Mouse (Mus musculus): ENCODE measurements around the gene Unc50. TPM values are rescaled to one million over a fixed set of nuclear protein-coding genes. Genes with fewer than 3 reads are reported as not detected.

Unc50 gene
- polyA plus RNA-seq, 1 experiment from 2014 or later, result 127 TPM

DNA sequence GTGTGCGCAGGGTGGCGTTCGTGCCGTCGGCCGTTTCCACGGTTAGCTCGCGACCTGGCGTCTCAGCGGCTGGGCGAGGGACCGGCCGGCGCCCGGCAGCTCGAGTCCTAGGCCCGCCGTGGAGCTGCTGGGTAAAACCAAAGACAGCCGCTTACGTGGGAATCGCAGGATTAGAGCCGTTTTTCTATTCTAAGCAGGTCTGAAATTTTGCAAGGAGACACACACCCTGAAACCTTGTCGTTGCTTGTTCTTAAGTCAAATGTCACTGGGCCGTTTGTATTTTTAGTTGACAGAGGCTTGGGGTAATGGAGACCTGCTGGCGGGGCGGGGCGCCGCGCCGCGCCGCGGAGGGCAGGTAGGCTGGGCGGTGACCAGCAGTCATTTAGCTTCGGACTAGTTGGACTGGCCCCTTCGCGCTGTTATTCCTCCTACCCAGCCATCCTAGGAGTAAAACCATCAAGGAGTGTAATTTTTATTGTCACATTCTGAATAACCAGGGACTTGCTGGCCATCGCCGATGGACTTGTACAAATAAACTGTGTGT is 430 bp downstream of the Unc50 start:
- Histone ChIP-seq H3K36me3 (ENCODE audit: control insufficient read depth, insufficient read depth, low read length) (peaks cover 25% of the 10 kb centered on the region), H3K9ac (ENCODE audit: low read depth, low read length) (peak overlapping the region; percentile 96), H3K4me3 (ENCODE audit: low read length) (peak overlapping the region; percentile 98), H3K9me3 (ENCODE audit: control insufficient read depth, low read length) (no peaks in the 10 kb centered on the region), H3K27me3 (replicated peaks; ENCODE audit: control insufficient read depth, insufficient read depth, low read length) (no peaks in the 10 kb centered on the region), H3K4me2 (ENCODE audit: low read length) (peak overlapping the region; percentile 96), H3K4me1 (ENCODE audit: control insufficient read depth, insufficient read depth, low read depth, low read length) (peaks cover 33% of the 10 kb centered on the region), H3K27ac (ENCODE audit: low read depth, low read length) (peak overlapping the region; percentile 75)
- 2% methylated on average over 39 of the region's 40 CpGs for WGBS
- peak; percentile 78 for ATAC-seq

- peaks cover 42% of the 10 kb centered on the region for H3K36me3 ChIP-seq (ENCODE audit: control insufficient read depth, insufficient read depth, low read length)
- no peak for ATAC-seq
- no peak overlapping the region for H3K4me3 ChIP-seq (ENCODE audit: low read length)
- H3K27me3 ChIP-seq (replicated peaks; ENCODE audit: control insufficient read depth, insufficient read depth, low read length), result no peaks in the 10 kb centered on the region
- peaks cover 16% of the 10 kb centered on the region for H3K4me1 ChIP-seq (ENCODE audit: control insufficient read depth, insufficient read depth, low read depth, low read length)
- H3K4me2 ChIP-seq (ENCODE audit: low read length), result no peak overlapping the region
- H3K27ac ChIP-seq (ENCODE audit: low read depth, low read length), result no peak overlapping the region
- WGBS, result 92% methylated on average over 3 of the region's 3 CpGs
- no peak overlapping the region for H3K9ac ChIP-seq (ENCODE audit: low read depth, low read length)
- H3K9me3 ChIP-seq (ENCODE audit: control insufficient read depth, low read length), result no peaks in the 10 kb centered on the region
These were observed 6.5 kb downstream of the Unc50 start for GRCm38 (mm10) chr1:37436419-37436818.

GRCm38 (mm10) chr1:37442848-37443835 is 13.2 kb downstream of the Unc50 start:
- no peak overlapping the region for H3K27ac ChIP-seq (ENCODE audit: low read depth, low read length)
- 93% methylated on average over 16 of the region's 16 CpGs for WGBS
- no peak overlapping the region for H3K9ac ChIP-seq (ENCODE audit: low read depth, low read length)
- no peaks in the 10 kb centered on the region for H3K9me3 ChIP-seq (ENCODE audit: control insufficient read depth, low read length)
- peaks cover 13% of the 10 kb centered on the region; the same call in 1 of the 2 replicates for H3K36me3 ChIP-seq (ENCODE audit: control insufficient read depth, insufficient read depth, low read length)
- H3K4me3 ChIP-seq (ENCODE audit: low read length), result no peak overlapping the region
- no peaks in the 10 kb centered on the region for H3K27me3 ChIP-seq (replicated peaks; ENCODE audit: control insufficient read depth, insufficient read depth, low read length)
- no peak for ATAC-seq
- H3K4me2 ChIP-seq (ENCODE audit: low read length), result no peak overlapping the region
- H3K4me1 ChIP-seq (ENCODE audit: control insufficient read depth, insufficient read depth, low read depth, low read length), result no peaks in the 10 kb centered on the region

DNA sequence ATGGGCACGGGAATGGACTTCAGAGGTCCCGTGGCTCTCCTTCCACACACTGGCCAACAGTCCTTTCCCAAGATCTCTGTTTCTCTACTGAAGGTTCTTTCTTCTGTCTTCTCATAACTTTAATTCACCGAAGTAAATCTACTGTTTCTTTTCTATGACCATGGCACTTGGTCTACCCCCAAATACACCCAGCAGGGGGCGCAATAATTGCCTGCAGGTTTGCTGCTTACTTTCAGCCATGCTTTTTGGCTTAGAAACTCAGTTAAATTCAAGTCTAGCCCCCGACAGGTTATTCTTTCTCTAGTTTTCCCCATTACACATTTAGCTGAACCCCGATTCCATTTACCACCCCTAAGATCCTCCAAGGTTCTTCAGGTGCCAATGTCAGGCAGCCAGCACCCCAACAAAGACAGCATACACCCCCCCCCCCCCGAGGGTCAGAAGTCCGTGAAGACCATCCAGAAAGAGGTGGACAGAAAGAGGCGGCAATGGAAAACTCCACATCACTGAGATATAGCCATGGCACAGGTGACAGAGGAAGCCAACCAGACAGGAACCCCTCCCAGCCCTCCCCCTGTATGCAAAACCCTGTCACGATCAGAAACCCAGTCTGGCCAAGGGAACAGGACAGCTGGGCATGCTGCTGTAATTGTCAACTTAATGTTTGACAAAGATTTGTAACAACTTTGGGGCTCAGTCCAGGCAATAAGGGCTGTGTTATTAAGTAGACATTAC is 18.6 kb downstream of the Unc50 start:
- no peak overlapping the region for H3K27ac ChIP-seq (ENCODE audit: low read depth, low read length)
- ATAC-seq, result no peak
- no peaks in the 10 kb centered on the region for H3K27me3 ChIP-seq (replicated peaks; ENCODE audit: control insufficient read depth, insufficient read depth, low read length)
- peaks cover 17% of the 10 kb centered on the region for H3K36me3 ChIP-seq (ENCODE audit: control insufficient read depth, insufficient read depth, low read length)
- no peak overlapping the region for H3K4me3 ChIP-seq (ENCODE audit: low read length)
- no peak overlapping the region for H3K9ac ChIP-seq (ENCODE audit: low read depth, low read length)
- no peaks in the 10 kb centered on the region for H3K9me3 ChIP-seq (ENCODE audit: control insufficient read depth, low read length)
- 82% methylated on average over 10 of the region's 10 CpGs for WGBS
- H3K4me1 ChIP-seq (ENCODE audit: control insufficient read depth, insufficient read depth, low read depth, low read length), result no peaks in the 10 kb centered on the region
- H3K4me2 ChIP-seq (ENCODE audit: low read length), result no peak overlapping the region

GRCm38 (mm10) chr1:37451270-37451669 is 21.3 kb downstream of the Unc50 start:
- Histone ChIP-seq H3K9ac (ENCODE audit: low read depth, low read length) (no peak overlapping the region), H3K4me1 (ENCODE audit: control insufficient read depth, insufficient read depth, low read depth, low read length) (no peaks in the 10 kb centered on the region), H3K4me2 (ENCODE audit: low read length) (no peak overlapping the region), H3K9me3 (ENCODE audit: control insufficient read depth, low read length) (no peaks in the 10 kb centered on the region), H3K4me3 (ENCODE audit: low read length) (no peak overlapping the region), H3K27me3 (replicated peaks; ENCODE audit: control insufficient read depth, insufficient read depth, low read length) (no peaks in the 10 kb centered on the region), H3K27ac (ENCODE audit: low read depth, low read length) (no peak overlapping the region), H3K36me3 (ENCODE audit: control insufficient read depth, insufficient read depth, low read length) (peaks cover 21% of the 10 kb centered on the region)
- 91% methylated on average over 8 of the region's 8 CpGs for WGBS
- ATAC-seq, result no peak

- 94% methylated on average over 7 of the region's 7 CpGs for WGBS
- H3K4me3 ChIP-seq (ENCODE audit: low read length), result no peak overlapping the region
- no peaks in the 10 kb centered on the region for H3K9me3 ChIP-seq (ENCODE audit: control insufficient read depth, low read length)
- H3K4me1 ChIP-seq (ENCODE audit: control insufficient read depth, insufficient read depth, low read depth, low read length), result no peaks in the 10 kb centered on the region
- H3K36me3 ChIP-seq (ENCODE audit: control insufficient read depth, insufficient read depth, low read length), result peaks cover 4% of the 10 kb centered on the region
- no peak overlapping the region for H3K4me2 ChIP-seq (ENCODE audit: low read length)
- H3K27me3 ChIP-seq (replicated peaks; ENCODE audit: control insufficient read depth, insufficient read depth, low read length), result no peaks in the 10 kb centered on the region
- no peak overlapping the region for H3K27ac ChIP-seq (ENCODE audit: low read depth, low read length)
- ATAC-seq, result no peak
- no peak overlapping the region for H3K9ac ChIP-seq (ENCODE audit: low read depth, low read length)
These were observed 27.6 kb downstream of the Unc50 start for GRCm38 (mm10) chr1:37457546-37457945.

- Histone ChIP-seq H3K4me2 (ENCODE audit: low read length) (no peak overlapping the region), H3K9ac (ENCODE audit: low read depth, low read length) (no peak overlapping the region), H3K27ac (ENCODE audit: low read depth, low read length) (no peak overlapping the region), H3K27me3 (replicated peaks; ENCODE audit: control insufficient read depth, insufficient read depth, low read length) (no peaks in the 10 kb centered on the region), H3K9me3 (ENCODE audit: control insufficient read depth, low read length) (no peaks in the 10 kb centered on the region), H3K4me3 (ENCODE audit: low read length) (no peak overlapping the region), H3K36me3 (ENCODE audit: control insufficient read depth, insufficient read depth, low read length) (no peaks in the 10 kb centered on the region), H3K4me1 (ENCODE audit: control insufficient read depth, insufficient read depth, low read depth, low read length) (no peaks in the 10 kb centered on the region)
- ATAC-seq, result no peak
- 88% methylated on average over 10 of the region's 10 CpGs for WGBS
These were observed 35.0 kb downstream of the Unc50 start for GRCm38 (mm10) chr1:37464878-37465452.

DNA sequence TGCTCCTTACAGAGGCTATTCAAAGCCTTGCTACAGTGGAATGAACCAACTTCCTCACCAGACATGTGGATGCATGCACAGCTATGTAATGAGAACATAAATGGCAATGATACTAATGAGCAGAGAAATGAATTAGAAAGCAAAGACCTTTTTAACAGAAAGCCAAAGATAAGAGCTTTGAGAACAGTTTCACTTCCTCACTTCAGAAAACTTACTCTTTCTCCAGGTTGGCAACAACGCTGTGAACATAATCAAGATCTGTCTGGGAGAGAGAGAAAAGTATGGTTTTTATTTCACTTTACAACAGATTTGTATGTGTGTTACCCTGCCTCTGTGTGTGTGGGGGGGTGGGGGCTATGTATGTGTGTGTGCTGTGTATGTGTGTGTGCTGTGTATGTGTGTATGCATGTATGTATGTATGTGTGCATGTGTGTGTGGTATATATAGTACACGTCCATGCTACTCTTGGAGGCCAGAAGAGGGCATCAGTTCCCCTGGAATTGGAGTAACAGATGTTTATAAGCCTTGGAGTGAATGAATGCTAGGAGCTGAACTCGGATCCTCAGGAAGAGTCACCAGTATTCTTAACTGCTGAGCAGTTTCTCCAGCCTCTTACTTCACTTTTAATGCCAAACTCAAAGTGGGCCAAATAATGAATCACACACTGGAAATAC is 36.5 kb downstream of the Unc50 start:
- H3K27me3 ChIP-seq (replicated peaks; ENCODE audit: control insufficient read depth, insufficient read depth, low read length), result no peaks in the 10 kb centered on the region
- H3K4me3 ChIP-seq (ENCODE audit: low read length), result no peak overlapping the region
- no peaks in the 10 kb centered on the region for H3K4me1 ChIP-seq (ENCODE audit: control insufficient read depth, insufficient read depth, low read depth, low read length)
- no peaks in the 10 kb centered on the region for H3K9me3 ChIP-seq (ENCODE audit: control insufficient read depth, low read length)
- 88% methylated on average over 3 of the region's 3 CpGs for WGBS
- H3K27ac ChIP-seq (ENCODE audit: low read depth, low read length), result no peak overlapping the region
- ATAC-seq, result no peak
- H3K9ac ChIP-seq (ENCODE audit: low read depth, low read length), result no peak overlapping the region
- H3K36me3 ChIP-seq (ENCODE audit: control insufficient read depth, insufficient read depth, low read length), result no peaks in the 10 kb centered on the region
- no peak overlapping the region for H3K4me2 ChIP-seq (ENCODE audit: low read length)
